Mouse (Mus musculus) liver, postnatal 0 days (tissue): Measurements from ENCODE around the gene 2210011C24Rik. TPM values are rescaled to one million over a fixed set of nuclear protein-coding genes. Genes with fewer than 3 reads are reported as not detected.

Source experiments
- ATAC-seq: fragments of 200-750 bp; cut with Nextera tagmentation; 2 replicates; pipeline ENCODE4 v1.8.0; 2017; ENCODE audit warnings: mild to moderate bottlenecking, moderate library complexity
- DNase-seq: peaks from one replicate; pipeline ENCODE4 v3.0.0-alpha.2; 2016
- H3K27ac ChIP-seq: fragments of 300-500 bp; sonication (generic); 2 replicates; pipeline ENCODE4 v1.5.1; 2014; ENCODE audit warnings: antibody characterized with exemption, moderate library complexity, mild to moderate bottlenecking, low read depth
- H3K27me3 ChIP-seq: fragments of 300-500 bp; sonication (generic); 2 replicates; pipeline ENCODE4 v1.6.1; 2014; ENCODE audit warnings: low read length, control low read depth, mixed read lengths; ENCODE audit not compliant: insufficient read depth
- H3K36me3 ChIP-seq: fragments of 300-500 bp; sonication (generic); replicated peaks from 2 replicates; pipeline ENCODE4 v1.6.1; 2014; ENCODE audit warnings: mild to moderate bottlenecking, control low read depth, low read length, moderate library complexity, mixed read lengths; ENCODE audit not compliant: insufficient read depth
- H3K4me1 ChIP-seq: fragments of 300-500 bp; sonication (generic); 2 replicates; pipeline ENCODE4 v1.6.1; 2014; ENCODE audit warnings: antibody characterized with exemption, mild to moderate bottlenecking, control low read depth; ENCODE audit not compliant: insufficient read depth
- H3K4me2 ChIP-seq: fragments of 300-500 bp; sonication (generic); 2 replicates; pipeline ENCODE4 v1.6.1; 2014; ENCODE audit warnings: low read depth, mild to moderate bottlenecking, low read length, moderate library complexity, mixed read lengths
- H3K4me3 ChIP-seq: fragments of 300-500 bp; sonication (generic); 2 replicates; pipeline ENCODE4 v1.5.1; 2014; ENCODE audit warnings: low read depth, low read length
- H3K9ac ChIP-seq: fragments of 300-500 bp; sonication (generic); replicated peaks from 2 replicates; pipeline ENCODE4 v1.6.1; 2014; ENCODE audit warnings: mild to moderate bottlenecking, moderate library complexity
- H3K9me3 ChIP-seq: fragments of 300-500 bp; sonication (generic); 2 replicates; pipeline ENCODE4 v1.6.1; 2016; ENCODE audit warnings: mild to moderate bottlenecking, control low read depth, low read length, mixed read lengths
- CTCF ChIP-seq: sonication (generic); IDR thresholded peaks from 2 replicates; pipeline ENCODE4 v1.5.1; 2016; ENCODE audit warnings: antibody characterized with exemption, low read depth
- EP300 ChIP-seq: IDR thresholded peaks from 2 replicates; pipeline ENCODE4 v1.6.1; 2016; ENCODE audit warnings: antibody characterized with exemption, low read depth, mild to moderate bottlenecking
- WGBS: fragments of 180-500 bp; shearing (Covaris S2); extraction: QIAGEN DNeasy Blood & Tissue Kit; methylation state at CpG from one replicate; pipeline ENCODE4 v1.1.7; 2014; ENCODE audit not compliant: insufficient replicate concordance; 5-methylcytosine and 5-hydroxymethylcytosine counted together
- polyA plus RNA-seq: library from polyadenylated mRNA; unstranded; fragments of >200 nt; fragmentation: Nextera tagmentation; extraction: Ambion mirVana; gene quantifications from 2 replicates; pipeline ENCODE4 v1.2.1, GENCODE M21; 2015

2210011C24Rik gene
- polyA plus RNA-seq, 1 experiment from 2014 or later, result 0.40 TPM

DNA sequence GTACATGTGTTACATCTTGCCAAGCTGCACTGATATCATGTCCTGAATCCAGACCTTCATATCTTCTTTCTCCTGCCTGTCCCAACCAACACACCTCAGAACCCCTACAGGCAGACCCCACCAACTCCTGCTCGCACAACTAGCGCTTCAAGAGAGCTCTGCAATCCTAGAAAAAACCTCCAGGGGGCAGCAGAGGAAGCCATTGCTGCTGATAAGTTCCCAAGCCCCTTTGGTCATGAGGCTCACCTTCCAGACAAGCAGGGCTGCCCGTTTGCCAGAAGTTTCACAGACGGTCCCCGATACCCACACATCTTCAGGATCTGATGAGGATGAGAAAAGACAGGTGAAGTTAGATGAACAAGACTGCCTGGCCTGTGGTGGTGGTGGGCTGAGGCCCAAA, 27.1 kb upstream of the 2210011C24Rik start:
- Histone ChIP-seq H3K4me3 (no peak overlapping the region), H3K9ac (no peak overlapping the region), H3K36me3 (no peaks in the 10 kb centered on the region), H3K9me3 (no peaks in the 10 kb centered on the region), H3K4me1 (peaks cover 3% of the 10 kb centered on the region; the same call in 1 of the 2 replicates), H3K27me3 (peaks cover 32% of the 10 kb centered on the region), H3K27ac (no peak overlapping the region), H3K4me2 (no peak overlapping the region)
- 7% methylated on average over 5 of the region's 5 CpGs for WGBS
- peak; percentile 80 for DNase-seq
- ATAC-seq, result no peak
- TF ChIP-seq CTCF (peak; percentile 90), EP300 (no peak)

- H3K9me3 ChIP-seq, result no peaks in the 10 kb centered on the region
- 76% methylated on average over 5 of the region's 5 CpGs for WGBS
- H3K4me3 ChIP-seq, result no peak overlapping the region
- TF ChIP-seq EP300 (no peak), CTCF (no peak)
- DNase-seq (no peak), ATAC-seq (no peak)
- H3K27ac ChIP-seq, result no peak overlapping the region
- H3K4me1 ChIP-seq, result peaks cover 3% of the 10 kb centered on the region; the same call in 1 of the 2 replicates
- H3K9ac ChIP-seq, result no peak overlapping the region
- H3K36me3 ChIP-seq, result no peaks in the 10 kb centered on the region
- no peak overlapping the region for H3K4me2 ChIP-seq
- H3K27me3 ChIP-seq, result peaks cover 21% of the 10 kb centered on the region
Measured at GRCm38 (mm10) chr8:84038015-84038414, 26.0 kb upstream of the 2210011C24Rik start.

DNA sequence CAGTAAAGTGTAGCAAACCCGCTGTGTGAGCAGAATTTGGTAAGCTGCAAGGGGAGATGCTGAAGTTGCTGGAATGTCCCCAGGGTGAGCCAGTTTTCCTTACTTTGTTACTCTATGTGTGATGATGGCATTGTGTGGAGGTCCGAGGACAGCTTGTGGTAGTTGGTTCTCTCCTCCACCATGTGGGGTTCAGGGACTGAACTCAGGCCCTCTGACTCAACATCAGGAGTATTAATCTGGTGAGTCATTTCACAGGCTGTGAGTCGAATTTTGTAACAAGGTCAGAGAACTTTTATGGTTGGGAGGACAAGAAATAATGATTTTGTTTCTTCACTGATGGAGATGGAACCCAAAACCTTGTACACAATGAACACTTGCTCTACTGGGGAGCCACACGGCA, 20.8 kb upstream of the 2210011C24Rik start:
- Histone ChIP-seq H3K9me3 (no peaks in the 10 kb centered on the region), H3K4me2 (no peak overlapping the region), H3K9ac (no peak overlapping the region), H3K27me3 (peaks cover 9% of the 10 kb centered on the region), H3K27ac (no peak overlapping the region), H3K4me1 (no peaks in the 10 kb centered on the region), H3K4me3 (no peak overlapping the region), H3K36me3 (no peaks in the 10 kb centered on the region)
- DNase-seq (no peak), ATAC-seq (no peak)
- TF ChIP-seq CTCF, result no peak
- WGBS, result 70% methylated on average over 4 of the region's 4 CpGs

GRCm38 (mm10) chr8:84029272-84029671, 17.3 kb upstream of the 2210011C24Rik start:
- Histone ChIP-seq H3K9ac (no peak overlapping the region), H3K4me2 (no peak overlapping the region), H3K4me1 (peaks cover 4% of the 10 kb centered on the region), H3K36me3 (no peaks in the 10 kb centered on the region), H3K9me3 (no peaks in the 10 kb centered on the region), H3K27me3 (peaks cover 40% of the 10 kb centered on the region), H3K27ac (no peak overlapping the region), H3K4me3 (no peak overlapping the region)
- no peak for DNase-seq
- no peak for TF ChIP-seq CTCF
- TF ChIP-seq EP300, result no peak
- no peak for ATAC-seq
- 68% methylated on average over 5 of the region's 5 CpGs for WGBS

DNA sequence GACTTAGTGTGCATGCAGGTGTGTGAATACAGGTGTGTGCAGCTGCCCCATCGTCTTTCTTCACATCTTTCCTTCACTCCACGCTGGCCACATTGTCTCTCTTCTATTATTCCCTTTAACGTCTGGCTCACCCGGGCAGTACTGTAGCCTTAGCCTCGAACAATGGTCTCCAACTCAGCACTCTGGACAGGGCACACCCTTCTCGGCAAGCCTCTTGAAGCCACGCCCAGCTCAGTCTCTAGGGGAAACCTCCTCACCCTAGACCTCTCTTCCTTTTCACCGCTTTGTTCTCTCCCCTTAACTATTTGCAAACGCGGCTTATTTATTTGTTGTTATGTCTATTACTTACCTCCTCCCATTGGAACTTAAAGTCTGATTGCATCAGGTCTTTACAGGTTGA, 15.5 kb upstream of the 2210011C24Rik start:
- peaks cover 4% of the 10 kb centered on the region for H3K4me1 ChIP-seq
- H3K27me3 ChIP-seq, result peaks cover 43% of the 10 kb centered on the region
- peak; percentile 42 for DNase-seq
- no peak overlapping the region for H3K4me2 ChIP-seq
- no peak overlapping the region for H3K27ac ChIP-seq
- no peak overlapping the region for H3K9ac ChIP-seq
- no peak for ATAC-seq
- no peak for TF ChIP-seq EP300
- TF ChIP-seq CTCF, result no peak
- WGBS, result 14% methylated on average over 10 of the region's 10 CpGs
- no peaks in the 10 kb centered on the region for H3K9me3 ChIP-seq
- no peaks in the 10 kb centered on the region for H3K36me3 ChIP-seq
- no peak overlapping the region for H3K4me3 ChIP-seq

DNA sequence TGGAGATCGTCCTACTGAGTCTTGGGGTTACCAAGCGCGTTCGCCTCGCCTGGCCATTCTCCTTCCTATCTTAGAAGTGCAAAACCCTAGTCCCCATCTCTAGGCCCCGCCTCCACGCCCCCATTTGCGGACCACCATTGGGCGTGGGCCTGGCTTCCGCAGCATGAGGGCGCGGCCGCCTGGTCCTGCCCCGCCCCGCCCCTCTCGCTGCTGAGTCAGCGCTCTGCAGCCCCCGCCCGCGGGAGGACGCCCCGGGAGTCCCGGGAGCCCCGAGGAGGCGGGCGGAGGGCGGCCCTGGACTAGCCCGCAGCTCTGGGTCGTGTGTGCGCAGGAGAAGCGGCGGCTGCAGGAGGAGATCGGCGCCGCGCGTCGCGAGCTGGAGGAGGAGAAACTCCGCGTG, 13.9 kb upstream of the 2210011C24Rik start:
- H3K4me1 ChIP-seq, result peaks cover 4% of the 10 kb centered on the region
- TF ChIP-seq EP300 (no peak), CTCF (no peak)
- H3K9ac ChIP-seq, result no peak overlapping the region
- peak; percentile 48 for DNase-seq
- peak overlapping the region; percentile 35 for H3K4me3 ChIP-seq
- no peaks in the 10 kb centered on the region for H3K9me3 ChIP-seq
- H3K36me3 ChIP-seq, result no peaks in the 10 kb centered on the region
- 0 out of 2 replicates have a peak, but pooled peaks have one; percentile 8 for ATAC-seq
- H3K27me3 ChIP-seq, result peaks cover 52% of the 10 kb centered on the region
- 2% methylated on average over 41 of the region's 41 CpGs for WGBS
- H3K4me2 ChIP-seq, result peak overlapping the region; percentile 62
- H3K27ac ChIP-seq, result no peak overlapping the region

- Histone ChIP-seq H3K9ac (no peak overlapping the region), H3K27me3 (peaks cover 61% of the 10 kb centered on the region), H3K27ac (no peak overlapping the region), H3K9me3 (no peaks in the 10 kb centered on the region), H3K4me1 (peaks cover 4% of the 10 kb centered on the region), H3K4me2 (no peak overlapping the region), H3K36me3 (no peaks in the 10 kb centered on the region), H3K4me3 (no peak overlapping the region)
- peak; percentile 75 for DNase-seq
- no peak for ATAC-seq
- TF ChIP-seq EP300 (no peak), CTCF (peak; percentile 79)
- 11% methylated on average over 10 of the region's 10 CpGs for WGBS
Measured at GRCm38 (mm10) chr8:84024171-84024570, 12.2 kb upstream of the 2210011C24Rik start.
